Mouse (Mus musculus) hindlimb bud, embryonic 11.5 days (tissue): ENCODE data around the gene Cacna2d2.

ENCODE experiments used
- DNase-seq: peaks from one replicate; pipeline ENCODE4 v3.0.0-alpha.2; 2012; ENCODE audit warnings: low read depth, low spot score; ENCODE audit errors: extremely low spot score

Gene Cacna2d2

GRCm38 (mm10) chr9:107493511-107493910 is 94.1 kb downstream of the Cacna2d2 start:
- no peak for DNase-seq

DNA sequence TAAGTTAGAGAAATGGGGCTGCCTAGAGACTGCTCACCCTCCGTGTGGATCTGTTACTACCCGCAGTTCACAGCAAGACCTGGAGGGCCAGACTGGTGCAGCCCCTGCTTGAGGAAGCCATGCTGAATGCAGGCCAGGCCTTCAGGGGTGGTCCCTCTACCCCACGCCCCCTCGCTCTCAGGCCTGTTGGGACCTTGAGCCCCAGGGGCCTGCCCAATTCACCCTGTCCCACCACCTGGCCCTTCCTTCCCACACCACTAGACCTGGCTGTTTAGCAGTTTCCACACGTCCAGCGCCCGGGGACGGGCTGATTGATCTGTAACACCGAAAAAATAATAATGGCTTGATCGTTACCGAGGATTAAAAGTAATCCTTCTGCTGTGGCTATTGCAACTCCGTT is 94.8 kb downstream of the Cacna2d2 start:
- DNase-seq: no peak

DNA sequence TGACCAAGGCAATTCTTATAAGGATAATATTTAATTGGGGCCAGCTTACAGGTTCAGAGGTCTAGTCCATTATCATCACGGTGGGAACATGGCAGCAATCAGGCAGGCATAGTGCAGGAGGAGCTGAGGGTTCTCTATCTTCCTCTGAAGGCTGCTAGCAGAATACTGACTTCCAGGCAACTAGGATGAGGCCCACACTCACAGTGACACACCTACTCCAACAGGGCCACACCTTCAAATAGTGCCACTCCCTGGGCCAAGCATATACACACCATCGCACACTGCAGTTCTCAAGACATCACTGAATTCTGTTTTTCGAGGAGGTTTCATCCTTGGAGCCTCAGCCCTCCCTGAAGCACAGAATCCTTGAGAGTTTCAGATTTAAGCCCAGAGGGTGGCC is 96.9 kb downstream of the Cacna2d2 start:
- DNase-seq: no peak

DNA sequence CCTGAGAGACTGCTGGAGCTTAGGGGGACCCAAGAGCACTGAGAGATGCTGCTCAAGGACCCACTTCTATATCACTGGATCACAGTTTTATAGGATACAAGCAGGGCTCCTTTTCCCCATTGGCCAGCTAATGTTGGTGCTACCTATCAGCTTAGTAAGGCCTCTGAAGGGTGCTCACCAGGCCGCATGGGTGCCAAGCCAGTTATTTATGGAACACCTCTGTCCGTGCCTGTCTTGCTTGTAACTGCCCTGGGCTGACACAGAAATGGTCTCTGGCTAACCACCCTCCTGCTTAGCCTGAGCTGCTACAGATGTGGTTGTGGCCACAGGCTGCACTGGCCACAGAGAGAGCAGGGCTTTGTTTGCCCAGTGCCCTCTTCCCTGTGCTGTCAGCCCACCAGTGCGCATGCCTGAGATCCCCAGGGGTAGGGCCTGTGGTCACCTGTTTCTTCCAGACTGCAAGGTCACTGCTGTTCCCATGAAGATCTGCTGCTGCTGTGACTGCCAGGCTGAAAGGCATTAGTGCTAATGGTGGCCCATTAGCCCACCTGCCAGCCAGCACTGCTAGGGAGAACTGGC is 101.4 kb downstream of the Cacna2d2 start:
- no peak for DNase-seq

DNA sequence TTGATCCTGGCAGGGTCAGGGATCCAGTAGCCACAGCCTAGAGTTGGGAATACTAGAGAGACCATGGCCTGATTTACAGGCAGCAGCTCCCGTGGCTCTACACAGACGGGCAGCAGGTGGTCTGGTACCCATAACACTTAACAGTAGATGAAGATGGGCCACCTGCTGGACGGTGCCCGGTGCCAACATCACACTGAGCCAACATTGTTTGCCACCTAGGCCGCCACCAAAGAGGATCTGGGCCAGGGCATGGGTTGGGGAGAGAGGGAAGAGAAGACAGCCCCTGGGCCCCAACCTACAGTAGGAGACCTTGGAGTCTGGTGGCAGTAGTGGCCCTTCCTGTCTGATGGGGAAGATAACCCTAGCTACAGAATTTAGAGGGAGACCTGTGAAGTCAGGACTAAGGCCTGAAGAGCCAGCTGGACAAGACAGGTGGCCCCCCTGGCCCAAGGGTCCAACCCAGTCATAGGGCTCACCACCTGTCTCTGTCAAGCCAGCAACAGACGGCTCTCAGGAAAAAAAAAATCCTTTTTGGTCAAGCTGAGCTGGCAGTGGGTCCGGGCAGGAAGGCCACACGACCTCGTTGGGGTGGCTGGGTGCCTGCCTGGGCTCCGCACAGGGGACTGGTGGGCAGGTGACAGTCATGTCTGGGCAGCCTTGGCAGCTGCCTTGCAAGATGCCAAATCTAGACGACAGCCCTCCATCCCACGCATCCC is 102.9 kb downstream of the Cacna2d2 start:
- no peak for DNase-seq

GRCm38 (mm10) chr9:107504662-107505537 is 105.5 kb downstream of the Cacna2d2 start:
- DNase-seq: no peak

GRCm38 (mm10) chr9:107508266-107508665 is 108.9 kb downstream of the Cacna2d2 start:
- DNase-seq: no peak

DNA sequence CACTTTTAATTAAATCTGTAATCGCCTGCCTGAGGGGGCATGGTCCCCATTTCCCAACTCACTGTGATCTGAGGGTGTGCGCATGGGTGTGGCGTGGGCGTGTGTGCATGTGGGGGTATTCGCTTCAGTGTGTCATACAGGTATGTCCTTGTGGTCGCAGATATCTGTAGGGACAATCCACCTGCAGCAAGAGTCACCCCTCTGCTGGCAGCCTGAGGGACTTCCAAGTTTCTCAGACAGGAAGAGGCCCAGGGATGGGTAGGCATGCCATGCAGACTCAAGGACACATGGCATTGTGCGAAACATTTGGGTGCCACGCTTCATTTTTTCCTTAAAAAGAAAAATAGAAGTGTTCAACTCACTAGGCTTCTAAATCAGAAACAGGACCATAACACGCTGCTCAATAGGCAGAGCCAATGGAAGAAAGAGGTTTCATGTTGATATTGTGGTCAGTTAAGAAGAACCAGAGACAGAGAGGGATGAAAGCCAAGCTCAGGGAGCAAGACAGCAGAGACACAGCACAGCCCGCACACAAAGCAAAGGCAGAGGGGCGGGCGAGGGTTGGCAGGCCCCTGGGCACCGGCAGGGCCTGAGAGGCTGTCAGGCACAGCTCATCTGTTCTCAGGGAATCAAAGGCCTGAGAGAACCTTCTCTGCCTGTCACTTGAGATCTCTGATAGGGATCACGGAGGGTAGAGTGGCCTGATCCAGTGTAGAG is 111.1 kb downstream of the Cacna2d2 start:
- no peak for DNase-seq

DNA sequence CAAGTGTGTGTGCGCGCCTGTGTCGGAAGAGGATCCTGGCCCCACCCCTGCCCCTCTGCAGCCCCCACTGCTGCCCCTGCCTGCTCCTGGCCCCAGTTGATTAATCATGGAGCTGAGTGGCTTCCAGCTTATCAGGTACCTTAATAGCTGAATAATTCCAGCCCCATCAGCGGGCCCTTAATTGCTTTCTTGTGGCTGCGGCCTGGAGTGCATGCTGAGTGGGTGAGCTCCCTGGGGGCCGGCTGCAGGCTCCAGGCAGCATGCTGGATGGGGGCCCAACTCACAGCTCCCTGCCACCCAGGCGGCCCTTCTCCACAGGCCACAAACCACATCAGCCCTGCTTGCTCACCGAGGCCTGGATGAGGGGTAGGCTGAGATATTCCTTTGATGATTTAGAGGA is 112.0 kb downstream of the Cacna2d2 start:
- DNase-seq: no peak

DNA sequence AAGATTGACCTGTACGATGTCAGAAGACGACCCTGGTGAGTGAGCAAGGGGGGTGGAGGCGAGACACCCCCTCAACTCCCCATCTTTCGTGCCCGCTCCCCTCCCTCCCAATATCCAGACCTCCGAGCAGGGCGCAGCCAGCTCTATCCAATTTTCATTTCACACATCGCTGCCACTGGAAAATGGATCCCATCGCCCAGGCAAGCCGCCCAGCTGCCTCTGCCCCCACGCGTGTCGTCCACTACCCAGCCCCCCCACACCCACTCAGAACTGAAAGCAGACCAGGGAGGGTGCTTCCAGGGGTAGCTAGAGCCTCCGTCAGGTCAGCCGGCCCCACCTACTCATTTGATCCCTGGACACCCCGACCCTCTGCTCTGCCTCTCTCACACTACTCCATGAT is 112.9 kb downstream of the Cacna2d2 start:
- DNase-seq: no peak

DNA sequence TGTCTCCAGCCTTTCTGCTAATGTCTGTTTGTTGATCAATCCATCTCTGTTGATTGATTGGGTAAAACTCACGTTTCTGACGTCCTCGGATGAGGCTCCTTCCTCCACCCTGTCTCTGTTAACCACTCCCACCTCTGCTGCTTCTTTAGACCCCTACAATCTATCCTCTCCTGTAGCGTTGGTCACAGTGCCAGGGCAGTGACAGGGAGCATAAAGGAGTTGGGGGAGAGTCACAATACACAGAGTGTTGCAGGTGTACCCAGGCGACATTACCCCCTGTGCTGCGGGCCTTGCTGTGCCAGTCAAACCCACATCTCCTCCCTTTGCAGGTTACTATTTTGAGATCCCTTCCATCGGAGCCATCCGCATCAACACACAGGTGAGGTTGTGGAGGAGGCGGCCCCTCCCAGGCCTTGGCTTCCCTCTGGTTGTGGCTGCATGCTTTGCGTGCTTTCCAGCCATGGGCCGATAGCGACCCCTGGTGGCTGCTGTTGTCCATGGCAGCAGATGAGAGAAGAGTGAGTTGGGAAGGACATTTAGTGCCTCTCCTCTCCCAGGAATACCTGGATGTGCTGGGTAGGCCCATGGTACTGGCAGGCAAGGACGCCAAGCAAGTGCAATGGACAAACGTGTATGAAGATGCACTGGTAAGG is 115.0 kb downstream of the Cacna2d2 start:
- DNase-seq: no peak

GRCm38 (mm10) chr9:107520331-107520730 is 120.9 kb downstream of the Cacna2d2 start:
- no peak for DNase-seq

DNA sequence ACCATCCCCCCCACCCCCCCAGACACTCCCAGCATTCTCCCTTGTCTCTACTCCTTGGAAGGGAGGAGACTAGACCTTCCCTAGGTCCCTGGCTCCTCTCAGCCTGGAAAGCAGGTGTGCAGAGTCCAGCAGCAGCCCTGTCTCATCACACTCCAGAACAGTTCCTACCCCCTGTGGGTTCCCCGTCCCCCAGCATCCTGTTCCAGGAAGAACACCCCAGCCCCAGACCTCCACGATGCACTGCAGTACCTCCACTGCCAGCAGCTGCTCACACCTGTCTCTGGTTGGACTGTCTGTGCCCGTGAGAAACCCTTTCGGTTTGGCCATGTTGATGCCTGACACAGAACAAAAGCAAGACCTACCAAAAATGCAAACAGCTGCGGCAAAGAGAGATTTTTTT is 121.8 kb downstream of the Cacna2d2 start:
- no peak for DNase-seq

GRCm38 (mm10) chr9:107521711-107522399 is 122.4 kb downstream of the Cacna2d2 start:
- no peak for DNase-seq

DNA sequence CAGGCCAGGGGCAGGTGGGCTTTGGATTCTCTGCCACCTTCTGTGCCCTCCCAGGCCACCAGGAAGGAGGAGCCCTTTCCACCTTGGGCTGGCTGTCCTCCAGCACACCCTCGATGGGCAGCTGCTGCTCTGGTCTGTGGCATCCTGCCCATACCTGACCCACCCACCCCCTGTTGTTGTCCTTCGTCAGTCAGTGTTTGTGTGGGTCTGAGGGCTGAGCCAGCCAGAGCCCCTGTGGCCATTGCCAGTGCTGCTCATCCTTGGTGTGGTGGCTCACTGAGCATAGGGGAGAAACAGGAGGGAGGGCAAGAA is 122.9 kb downstream of the Cacna2d2 start:
- DNase-seq: no peak

DNA sequence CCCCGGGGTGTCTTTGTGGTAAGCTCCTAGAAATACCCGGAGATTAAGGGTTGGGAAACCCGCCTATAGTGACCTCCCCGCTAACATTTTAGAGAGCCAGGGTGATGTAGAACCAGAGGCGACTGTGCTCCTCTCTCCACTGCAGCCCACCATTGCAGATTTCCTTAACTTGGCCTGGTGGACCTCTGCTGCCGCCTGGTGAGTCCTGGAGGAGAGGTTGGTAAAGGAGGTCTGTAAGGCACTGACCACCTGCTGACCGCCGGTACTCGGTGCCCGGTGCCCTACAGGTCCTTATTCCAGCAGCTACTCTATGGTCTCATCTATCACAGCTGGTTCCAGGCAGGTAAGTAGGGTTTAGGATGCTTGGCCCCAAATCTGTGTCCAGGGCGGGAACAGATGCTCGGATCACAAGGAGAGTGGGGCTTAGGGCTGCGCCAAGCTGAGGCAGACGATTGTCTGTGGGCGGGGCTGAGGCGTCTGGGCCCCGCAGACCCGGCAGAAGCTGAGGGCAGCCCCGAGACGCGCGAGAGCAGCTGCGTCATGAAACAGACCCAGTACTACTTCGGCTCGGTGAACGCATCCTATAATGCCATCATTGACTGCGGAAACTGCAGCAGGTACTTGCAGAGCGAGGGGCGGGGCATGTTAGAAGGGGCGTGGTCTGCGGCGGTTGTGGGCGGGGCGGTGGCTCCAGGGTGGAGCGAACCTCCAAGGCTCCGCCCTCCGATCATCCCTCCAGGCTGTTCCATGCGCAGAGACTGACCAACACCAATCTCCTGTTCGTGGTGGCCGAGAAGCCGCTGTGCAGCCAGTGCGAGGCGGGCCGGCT is 127.0 kb downstream of the Cacna2d2 start:
- no peak for DNase-seq

GRCm38 (mm10) chr9:107533791-107534407 is 134.5 kb downstream of the Cacna2d2 start, which contains the start of gene Tmem115:
Gene Tmem115 (plus strand): TSS chr9:107533945.
- DNase-seq: no peak

DNA sequence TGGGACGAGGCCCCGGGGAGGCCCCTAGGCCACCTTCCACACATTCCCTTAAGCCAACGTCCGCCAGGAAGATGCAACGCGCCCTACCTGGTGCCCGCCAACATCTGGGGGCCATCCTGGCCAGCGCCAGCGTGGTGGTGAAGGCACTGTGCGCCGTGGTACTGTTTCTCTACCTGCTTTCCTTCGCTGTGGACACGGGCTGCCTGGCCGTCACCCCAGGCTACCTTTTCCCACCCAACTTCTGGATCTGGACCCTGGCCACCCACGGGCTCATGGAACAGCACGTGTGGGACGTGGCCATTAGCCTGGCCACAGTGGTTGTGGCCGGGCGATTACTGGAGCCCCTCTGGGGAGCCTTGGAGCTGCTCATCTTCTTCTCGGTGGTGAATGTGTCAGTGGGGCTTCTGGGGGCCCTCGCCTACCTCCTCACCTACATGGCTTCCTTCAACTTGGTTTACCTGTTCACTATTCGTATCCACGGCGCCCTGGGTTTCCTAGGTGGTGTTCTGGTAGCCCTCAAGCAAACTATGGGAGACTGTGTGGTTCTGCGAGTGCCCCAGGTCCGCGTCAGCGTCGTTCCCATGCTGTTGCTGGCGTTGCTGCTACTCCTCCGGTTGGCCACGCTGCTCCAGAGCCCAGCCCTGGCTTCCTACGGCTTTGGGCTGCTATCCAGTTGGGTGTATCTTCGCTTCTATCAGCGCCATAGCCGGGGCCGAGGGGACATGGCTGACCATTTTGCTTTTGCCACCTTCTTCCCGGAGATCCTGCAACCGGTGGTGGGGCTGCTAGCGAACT is 135.2 kb downstream of the Cacna2d2 start:
- no peak for DNase-seq
